Mouse (Mus musculus) embryo, embryonic 9.5 days (tissue): ENCODE data around the gene A730061H03Rik.

ENCODE experiments used
- DNase-seq: peaks from one replicate; pipeline ENCODE4 v3.0.0-alpha.2; 2017; ENCODE audit errors: extremely low spot score

The A730061H03Rik gene

DNA sequence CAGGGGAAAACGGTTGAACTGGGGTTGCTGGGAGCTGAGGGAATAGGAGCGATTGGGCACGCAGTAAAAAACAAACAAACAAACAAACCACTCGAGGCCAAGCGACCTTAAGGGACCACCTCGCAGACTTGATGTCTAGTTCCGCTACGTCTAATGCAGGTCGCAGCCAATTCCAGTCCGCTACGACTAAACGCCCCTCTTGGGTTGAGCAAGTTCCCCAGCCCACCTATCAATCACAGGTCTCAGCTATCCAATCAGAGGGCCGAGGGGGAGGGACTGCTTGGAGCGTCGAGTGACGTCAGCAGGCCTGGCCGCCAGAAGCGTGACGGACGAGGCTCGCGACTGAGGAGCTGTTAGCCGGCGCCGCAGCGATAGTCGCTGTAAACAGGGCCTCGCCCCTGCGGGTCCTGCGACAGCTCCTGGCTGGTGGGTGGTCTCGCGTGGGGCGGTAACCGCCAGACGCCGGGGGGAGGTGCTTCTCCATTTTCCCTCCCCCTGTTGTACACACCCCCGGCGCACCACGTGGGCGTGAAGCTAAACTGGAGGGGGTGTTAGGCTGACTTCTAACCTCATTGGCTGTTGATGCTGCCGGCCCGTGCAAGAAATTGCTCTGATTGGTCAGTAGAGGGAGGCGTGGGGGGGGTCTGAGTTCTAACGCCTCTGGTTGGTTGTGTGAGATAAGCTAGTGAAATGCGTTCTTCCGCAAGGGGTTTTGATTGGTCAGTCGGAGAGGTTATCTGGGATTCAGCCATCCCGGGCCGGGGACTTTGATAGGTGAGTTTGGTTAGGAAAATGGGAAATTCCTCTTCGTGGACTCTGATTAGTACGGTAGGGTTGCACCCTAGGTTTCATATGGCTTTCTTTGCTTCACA is at the start of gene A730061H03Rik:
Gene A730061H03Rik, minus strand, starts transcription at position 205 of the 872 bp plus-strand sequence.
- peak; percentile 99 for DNase-seq

DNA sequence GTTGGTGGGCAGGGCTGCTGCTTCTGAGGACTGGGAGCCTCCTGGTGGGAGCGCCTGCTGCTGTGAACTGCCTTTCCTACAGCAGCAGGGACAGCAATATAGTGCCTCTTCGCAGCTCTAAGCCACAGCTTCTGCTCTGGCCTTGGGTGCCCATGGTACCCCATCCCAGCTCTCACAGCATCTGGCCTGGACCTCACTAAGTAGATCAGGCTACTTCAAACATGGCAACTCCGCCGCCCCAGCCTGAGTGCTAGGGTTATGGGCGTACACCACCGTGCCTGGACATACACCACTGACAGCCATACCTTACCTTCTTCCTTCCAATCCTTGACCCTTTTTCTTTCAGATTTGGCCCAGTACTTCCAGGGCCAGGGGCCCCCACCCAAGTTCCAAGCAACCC is 48.1 kb upstream of the A730061H03Rik start:
- DNase-seq, result no peak

DNA sequence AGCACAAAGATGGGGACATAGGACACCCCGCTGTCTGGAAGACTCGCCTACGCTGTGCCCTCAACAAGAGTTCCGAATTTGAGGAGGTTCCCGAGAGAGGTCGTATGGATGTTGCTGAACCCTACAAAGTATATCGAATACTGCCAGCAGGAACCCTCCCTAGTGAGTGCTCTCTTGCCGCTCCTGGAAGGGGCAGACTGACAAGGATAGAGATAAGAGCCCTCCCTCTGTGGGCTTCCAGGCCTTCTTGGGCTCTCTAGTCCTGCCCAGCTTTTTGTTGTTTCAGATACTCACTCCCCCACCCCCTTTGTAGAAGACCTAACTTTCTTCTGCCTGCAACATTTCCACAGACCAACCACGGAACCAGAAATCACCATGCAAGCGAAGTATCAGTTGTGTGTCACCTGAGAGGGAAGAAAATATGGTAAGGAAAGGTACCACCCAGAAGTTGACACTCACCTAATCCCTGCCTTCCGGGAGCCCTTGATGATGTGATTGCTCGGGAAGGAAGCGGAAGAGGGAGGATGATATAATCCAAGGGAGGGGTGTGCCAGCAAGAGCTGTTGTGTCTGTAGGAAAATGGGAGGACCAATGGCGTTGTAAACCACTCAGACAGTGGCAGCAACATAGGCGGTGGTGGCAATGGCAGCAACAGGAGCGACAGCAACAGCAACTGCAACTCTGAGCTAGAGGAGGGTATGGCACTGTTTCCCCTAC is 45.7 kb upstream of the A730061H03Rik start:
- DNase-seq, result no peak

DNA sequence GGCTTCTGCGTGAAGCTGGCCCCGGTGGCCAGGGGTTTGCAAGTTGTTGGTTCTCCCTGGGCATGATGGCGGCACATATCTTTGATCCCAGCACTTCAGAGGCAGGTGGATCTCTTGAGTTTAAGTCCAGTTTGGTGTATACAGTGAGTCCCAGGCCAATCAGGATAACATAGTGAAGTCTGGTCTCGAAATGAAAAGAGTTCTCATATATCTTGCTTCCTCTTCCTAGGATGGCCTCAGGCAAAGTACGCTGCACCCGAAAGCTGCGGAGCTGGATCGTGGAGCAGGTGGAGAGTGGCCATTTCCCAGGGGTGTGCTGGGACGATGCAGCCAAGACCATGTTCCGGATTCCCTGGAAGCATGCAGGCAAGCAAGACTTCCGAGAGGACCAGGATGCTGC is 44.6 kb upstream of the A730061H03Rik start:
- no peak for DNase-seq

DNA sequence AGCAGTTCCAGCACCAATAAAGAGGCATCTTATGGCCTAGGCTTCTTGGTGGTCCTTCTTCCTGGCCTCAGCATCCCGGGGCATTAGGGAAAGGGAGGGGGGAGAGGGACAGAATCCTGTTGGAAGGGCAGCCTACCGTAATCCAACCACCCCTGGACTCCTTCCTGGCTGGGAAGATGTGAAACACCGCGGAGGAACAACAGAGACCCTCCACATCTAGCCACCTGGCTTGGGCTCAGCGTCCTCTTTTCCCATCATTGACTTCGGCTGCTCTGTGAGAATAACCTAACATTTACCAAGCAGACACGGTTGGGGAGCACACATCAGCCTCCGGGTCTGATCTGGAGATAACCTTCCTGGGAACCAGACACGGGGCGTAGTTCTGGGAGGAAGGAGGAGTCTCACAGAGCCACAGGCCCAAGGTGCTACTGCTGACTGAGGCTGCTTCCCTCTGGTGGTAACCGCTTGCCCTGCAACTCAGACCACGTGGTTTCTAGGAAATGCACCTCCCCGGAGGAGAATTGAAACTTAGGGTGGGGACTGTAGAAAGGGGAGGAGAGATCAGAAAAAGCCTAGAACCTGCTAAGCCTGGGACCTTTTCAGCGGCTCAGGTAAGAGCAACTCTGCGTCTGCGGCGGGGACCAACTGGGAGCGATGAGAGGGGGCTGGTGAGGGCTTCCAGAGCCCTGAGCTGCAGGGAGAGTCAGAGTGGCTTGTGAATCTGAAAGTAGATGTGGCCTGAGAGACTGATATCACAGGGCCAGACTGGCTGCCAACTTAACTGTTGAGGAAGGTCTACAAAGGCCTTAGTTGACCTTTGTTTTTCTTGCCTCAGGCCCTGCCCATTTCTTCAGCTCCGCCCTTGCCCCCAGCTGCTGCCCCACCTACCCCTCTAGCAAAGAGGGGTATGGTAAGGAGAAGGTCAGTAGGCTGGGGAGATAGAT is 43.7 kb upstream of the A730061H03Rik start:
- DNase-seq, result peak; percentile 84

DNA sequence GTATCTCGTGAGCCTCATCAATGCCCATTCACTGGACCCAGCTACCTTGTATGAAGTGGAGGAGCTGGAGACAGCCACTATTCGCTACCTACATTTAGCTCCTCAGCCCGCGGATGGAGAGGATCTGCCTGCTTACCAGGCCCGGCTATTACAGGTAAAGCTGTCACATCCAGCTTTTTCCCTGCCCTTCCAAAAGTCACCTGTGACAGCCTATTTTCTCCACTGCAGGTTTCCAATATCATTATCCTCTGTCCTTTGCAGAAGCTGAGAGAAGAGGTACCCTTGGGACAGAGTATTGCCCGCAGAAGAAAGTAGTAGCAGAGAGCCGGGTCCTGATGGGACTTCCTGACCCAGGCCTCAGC is 43.0 kb upstream of the A730061H03Rik start, which contains the start of gene Irf9:
Gene Irf9, plus strand, starts transcription at position 301 of the 362 bp plus-strand sequence.
- DNase-seq, result no peak

DNA sequence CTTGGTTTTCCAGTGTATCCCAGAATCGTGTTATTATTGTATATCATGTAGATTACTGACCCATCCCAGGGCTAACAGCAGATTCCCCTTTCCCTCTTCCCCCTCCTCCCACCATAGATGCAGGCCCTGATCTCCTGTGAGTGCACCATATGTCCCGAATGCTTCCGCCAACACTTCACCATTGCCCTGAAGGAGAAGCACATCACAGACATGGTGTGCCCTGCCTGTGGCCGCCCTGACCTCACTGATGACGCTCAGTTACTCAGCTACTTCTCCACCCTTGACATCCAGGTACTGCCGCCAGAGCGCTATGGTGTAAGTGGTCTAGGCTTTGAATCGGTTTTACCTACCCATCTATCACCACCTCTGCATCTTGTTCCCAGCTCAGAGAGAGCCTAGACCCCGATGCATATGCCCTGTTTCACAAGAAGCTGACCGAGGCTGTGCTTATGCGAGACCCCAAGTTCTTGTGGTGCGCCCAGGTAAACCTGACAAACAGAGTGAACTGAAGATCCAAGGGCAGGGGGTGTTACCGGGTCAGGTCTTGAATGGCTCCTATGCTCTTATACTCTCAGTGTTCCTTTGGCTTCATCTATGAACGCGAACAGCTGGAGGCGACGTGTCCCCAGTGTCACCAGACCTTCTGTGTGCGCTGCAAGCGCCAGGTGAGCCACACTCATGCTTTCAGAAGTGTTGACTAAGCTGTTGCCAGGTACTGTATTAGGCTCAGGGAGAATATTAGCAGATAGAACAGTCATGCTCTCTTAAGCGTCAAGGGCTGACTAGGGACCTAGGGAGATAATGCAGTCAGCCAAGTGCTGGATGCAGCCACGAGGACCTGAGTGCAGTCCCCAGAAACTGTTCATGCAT is 38.5 kb upstream of the A730061H03Rik start:
- DNase-seq, result no peak

DNA sequence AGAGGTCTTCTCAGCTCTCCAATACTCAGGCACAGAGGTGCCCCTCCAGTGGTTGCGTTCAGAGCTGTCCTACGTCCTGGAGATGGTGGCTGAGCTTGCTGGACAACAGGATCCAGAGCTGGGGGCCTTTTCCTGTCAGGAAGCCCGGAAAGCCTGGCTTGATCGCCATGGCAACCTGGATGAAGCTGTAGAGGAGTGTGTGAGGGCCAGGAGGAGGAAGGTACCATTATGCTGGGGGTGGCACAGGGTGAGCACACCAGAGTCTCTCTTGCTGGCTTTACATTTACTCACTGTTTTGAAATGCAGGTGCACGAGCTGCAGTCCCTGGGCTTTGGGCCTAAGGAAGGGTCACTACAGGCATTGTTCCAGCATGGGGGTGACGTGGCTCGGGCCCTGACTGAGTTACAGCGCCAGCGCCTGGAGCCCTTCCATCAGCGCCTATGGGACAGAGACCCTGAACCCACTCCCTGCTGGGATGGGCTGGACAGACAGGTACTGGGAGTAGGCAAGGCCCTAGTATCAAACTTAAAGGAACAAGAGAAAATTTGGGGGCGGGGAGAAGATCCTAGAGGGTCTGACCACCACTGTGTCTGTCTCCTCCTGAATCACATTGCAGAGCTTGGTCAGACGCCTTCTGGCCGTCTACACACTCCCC is 36.0 kb upstream of the A730061H03Rik start:
- DNase-seq, result no peak

DNA sequence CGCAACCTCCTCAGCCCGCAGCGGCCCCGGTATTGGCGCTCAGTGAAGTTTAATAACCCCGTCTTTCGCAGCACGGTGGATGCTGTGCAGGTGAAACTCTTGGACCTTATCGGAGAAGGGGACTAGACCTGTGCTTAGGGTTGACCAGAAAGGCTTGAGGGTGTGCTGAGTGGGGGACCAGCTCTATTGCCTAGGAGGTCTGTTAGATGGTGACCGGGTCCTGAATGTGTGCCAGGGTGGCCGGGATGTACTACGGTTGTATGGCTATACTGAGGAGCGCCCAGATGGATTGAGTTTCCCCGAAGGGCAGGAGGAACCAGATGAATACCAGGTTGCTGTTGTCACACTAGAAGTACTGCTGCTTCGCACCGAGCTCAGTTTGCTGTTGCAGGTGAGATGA is 32.0 kb upstream of the A730061H03Rik start:
- no peak for DNase-seq

DNA sequence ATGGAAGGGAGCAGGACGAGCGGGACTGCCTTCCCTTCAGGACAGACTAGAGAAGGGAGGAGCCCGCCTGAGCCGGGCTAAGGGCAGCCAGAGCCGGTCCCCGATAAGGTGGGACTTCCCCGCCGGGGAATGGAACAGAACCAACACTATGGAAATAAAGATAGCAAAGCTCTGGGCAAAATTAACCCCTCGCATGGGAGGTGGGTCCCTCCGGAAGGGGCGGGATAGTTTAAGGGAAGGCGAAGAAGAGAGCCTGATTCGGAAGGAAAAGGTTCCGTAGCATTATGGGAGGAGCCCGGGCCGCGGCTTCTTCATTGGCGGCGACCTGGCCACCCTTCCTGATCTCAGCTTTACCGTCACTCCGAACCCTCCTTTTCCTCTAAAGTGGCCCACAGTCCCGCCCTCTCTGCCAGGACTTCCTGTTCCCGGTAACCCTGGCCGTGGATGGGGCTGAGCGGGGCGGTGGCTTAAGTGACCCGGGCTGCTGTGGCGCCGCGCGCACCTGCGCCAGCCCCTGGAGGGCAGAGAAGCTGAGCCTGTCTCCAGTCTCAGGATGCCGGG is 31.2 kb upstream of the A730061H03Rik start, which contains the start of gene Rnf31:
Gene Rnf31, plus strand, starts transcription at position 378 of the 561 bp plus-strand sequence.
- peak; percentile 89 for DNase-seq

DNA sequence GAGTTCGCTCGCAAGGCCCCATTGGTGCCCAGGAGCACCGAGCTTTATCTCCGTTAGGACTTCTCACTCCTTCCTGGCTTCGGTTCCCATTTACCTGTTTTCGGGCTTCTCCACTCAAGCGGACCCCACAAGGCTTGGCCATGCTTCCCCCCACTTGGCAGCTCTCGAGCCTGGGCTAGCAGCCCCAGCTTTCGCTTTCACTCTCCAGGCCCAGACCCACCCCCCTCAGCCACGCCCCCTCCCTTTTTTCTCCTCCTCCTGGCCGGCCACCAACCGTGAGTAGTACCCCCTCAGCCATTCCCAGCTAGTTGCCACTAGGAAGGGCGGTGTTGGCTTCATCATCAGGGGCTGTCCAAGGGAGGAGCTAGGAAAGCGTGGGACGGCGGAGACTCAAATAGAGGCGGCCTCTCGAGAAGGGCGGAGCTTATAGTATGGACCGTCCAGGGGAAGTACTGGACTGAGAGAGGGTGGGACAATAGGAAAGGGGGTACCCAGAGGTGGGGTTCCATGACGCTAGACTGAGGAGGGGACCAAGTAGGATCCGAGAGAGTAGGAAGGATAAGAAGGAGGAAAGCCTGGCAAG is 30.6 kb upstream of the A730061H03Rik start, which contains the start of gene Psme2:
Gene Psme2, minus strand, starts transcription at position 366 of the 583 bp plus-strand sequence.
- peak; percentile 95 for DNase-seq

DNA sequence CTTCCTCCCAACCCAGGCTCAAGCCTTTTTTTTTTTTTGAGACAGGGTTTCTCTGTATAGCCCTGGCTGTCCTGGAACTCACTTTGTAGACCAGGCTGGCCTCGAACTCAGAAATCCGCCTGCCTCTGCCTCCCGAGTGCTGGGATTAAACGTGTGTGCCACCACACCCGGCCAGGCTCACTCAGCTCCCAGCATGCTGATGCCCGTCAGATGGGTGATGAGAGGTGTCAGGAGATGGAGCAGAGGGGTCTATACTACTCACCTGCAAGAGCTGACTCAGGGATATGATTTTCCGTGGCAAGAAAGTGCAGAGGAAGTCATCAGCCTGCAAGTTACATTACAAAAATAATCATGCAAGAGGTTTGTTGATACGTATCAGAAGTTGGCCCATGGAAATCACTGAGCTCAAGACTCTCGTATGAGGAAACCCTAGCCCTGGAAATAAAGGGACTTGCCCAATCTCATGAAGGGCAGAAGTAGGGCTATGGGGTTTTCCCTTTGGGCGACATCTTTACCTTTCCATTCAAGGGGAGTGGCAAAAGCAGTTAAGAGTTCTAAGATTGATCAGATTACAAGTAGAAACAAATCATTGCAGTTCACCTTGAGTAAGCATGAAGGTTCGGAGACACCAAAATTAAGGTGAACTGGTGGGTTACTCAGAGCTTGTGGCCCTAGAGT is 29.7 kb upstream of the A730061H03Rik start:
- DNase-seq, result no peak

DNA sequence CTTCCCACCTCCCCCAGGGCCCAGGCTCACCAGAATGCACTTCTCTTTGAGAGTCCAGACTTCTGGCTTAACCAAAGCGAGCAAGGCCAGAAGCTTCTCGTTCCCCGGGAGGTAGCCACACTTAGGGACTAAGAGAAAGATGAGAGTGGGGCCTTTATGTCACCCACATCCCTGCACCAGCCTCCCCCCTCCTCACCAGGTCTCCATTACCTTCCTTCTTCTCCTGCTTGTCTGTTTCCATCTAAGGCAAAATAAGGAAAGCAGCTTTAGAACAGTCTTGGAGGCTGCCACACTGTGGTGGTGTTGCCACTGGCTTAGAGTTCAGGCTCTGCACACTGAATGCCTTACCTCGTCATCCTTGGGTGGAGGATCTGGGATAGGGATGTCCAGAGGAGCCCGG is 29.1 kb upstream of the A730061H03Rik start:
- no peak for DNase-seq

DNA sequence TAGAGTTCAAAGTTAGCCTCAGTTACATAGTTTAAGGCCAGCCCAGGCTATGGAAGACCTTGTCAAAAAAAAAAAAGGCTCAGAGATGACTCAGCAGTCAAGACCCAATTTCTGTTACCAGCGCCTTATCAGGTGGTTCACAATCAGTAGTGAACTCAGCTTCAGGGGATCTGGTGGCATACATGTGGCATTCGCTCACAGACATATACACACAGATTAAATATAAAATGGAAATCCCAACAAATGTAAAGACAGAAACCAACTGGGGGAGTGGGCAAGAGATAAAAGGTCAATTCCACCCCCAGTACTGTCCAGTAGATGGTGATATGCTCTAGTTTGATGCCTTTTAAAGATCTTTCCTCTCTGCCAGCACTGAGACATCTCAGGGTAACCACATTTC is 25.9 kb upstream of the A730061H03Rik start:
- DNase-seq, result no peak

DNA sequence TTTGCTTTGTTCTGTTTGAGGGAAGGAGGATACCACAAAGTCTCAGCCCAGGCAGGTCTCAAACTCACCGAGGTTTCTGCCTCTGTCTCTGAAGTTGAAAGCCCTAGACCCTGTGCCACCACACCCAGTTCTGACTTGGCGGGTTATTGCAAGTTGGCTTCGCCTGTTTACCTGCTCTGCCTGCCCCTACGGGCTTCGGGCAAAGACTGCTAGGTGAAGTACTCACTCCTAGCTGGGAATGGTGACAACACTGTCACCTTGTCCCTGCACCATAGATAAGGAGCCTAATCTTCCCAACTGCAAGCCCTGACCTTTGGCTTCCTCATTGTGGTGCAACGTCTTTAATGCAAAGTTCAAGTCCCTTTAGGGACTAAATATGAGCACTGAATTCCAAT is 25.4 kb upstream of the A730061H03Rik start:
- no peak for DNase-seq

DNA sequence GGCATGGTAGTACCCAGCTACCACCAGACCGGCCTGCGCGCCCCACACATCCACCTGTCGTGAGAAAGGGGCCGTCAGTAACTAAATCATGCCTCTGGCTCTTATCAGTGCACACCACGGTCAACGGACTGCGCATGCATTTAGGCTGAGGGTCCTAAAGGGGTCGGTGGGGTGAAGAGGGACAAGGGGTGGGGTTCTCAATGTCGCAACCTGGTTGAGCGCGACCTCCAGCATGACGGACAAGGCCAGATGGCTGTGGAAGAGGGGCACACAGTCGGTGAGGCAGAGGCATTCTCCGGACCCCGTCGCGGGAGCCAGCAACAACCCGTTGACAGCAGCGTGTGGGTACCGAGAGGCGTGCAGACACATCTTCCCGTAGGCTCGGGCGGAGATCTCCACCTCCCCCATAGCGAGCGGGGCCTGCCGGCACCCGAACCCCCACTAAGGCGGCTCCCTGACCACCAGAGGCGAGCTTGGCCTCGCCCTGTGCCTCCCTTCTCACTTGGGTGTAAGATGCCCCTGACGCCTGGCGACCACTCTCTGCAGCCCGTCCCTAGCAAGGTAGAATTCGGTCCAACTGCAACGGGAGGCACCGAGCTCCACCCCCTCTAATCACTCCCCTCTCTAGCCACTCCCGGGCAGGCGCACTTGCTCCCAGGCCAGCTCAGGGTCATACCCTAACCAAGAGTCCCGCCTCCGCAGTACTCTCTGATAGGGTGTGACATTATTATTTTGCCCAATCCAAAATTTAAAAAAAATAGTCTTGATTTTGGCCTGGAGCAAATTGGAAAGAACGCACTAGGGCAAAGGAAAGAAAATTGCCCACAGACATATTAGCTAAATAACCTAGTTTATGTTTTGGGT is 24.7 kb upstream of the A730061H03Rik start, which contains the start of gene Emc9:
Gene Emc9, minus strand, starts transcription at position 601 of the 864 bp plus-strand sequence.
- peak; percentile 73 for DNase-seq

DNA sequence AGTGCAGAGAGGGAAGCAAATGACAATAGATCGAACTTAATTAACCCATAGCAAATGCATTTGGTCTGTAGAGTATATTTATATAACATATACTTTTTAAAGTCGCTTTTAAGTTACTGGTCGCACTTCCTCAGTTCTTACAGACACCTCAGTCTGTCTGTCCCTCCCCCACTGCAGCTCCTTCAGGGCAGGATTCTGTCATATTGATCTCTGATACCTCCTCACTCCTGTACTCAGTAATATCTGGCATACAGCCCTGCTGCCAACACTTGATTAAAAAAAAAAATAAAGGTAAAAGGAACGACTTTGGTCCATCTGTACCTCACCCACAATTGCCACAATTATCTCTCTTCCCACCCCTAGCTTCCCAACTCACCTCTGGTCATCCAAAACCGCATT is 24.1 kb upstream of the A730061H03Rik start:
- DNase-seq, result no peak
